Mouse (Mus musculus) C2C12 (cell line): ENCODE results near the gene Bhlhe40.

Experiments used
- CEBPB ChIP-seq: IDR thresholded peaks from one replicate; pipeline ENCODE4 v1.6.1; 2011; ENCODE audit warnings: low read depth, mild to moderate bottlenecking, control low read depth, moderate library complexity
- CTCF ChIP-seq: IDR thresholded peaks from one replicate; pipeline ENCODE4 v1.5.1; 2011; ENCODE audit not compliant: control insufficient read depth, insufficient read depth, insufficient read length
- FOSL1 ChIP-seq: IDR thresholded peaks from one replicate; pipeline ENCODE4 v1.8.0; 2011; ENCODE audit warnings: mild to moderate bottlenecking, low read length; ENCODE audit not compliant: poor library complexity, insufficient read depth, severe bottlenecking
- MAX ChIP-seq: IDR thresholded peaks from one replicate; pipeline ENCODE4 v1.6.1; 2011; ENCODE audit warnings: mild to moderate bottlenecking, control low read depth
- MYOD1 ChIP-seq: IDR thresholded peaks from one replicate; pipeline ENCODE4 v1.6.1; 2011; ENCODE audit warnings: low read depth; ENCODE audit not compliant: control insufficient read depth, insufficient read length
- USF1 ChIP-seq: IDR thresholded peaks from one replicate; pipeline ENCODE4 v1.6.1; 2011; ENCODE audit warnings: low read depth, mild to moderate bottlenecking, control low read depth, moderate library complexity

DNA sequence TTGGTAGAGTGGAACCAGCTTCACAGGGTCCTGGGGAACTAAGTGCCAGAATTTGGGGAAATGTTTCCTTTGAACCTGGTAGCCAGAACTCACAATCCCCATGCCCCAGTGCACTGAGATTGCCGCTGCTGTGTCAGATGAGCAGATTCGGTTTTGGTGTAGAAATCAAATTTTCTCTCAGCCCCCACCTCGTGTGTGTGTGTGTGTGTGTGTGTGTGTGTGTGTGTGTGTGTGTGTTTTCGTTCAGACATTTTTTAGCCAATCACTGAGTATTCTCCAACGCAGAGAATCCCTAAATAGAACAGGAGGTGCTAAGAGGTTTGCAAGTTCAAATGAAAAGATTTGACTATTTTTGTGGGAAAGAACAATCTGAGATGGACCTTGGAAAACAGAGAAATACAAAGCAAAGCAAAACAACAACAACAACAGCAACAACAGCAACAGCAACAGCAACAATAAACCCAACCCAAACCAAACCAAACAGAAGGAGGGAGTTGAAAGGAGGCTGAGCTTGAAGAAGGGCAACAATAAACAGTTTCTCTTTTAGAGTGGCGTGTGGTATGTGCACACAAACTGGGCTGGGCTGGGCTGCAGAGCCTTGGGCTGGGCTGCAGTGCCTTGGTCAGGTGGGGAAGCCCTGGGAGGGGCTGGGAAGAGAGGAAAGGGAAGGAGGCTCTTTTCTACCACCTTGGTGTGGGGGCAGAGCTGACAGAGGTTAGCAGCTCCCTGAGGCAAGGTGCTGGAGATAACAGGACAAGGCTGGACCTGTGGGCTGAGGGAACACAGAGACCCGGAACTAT, 52.9 kb downstream of the Bhlhe40 start:
- no peak for TF ChIP-seq CTCF
- TF ChIP-seq USF1: no peak
- no peak for TF ChIP-seq CEBPB
- TF ChIP-seq MAX: no peak
- TF ChIP-seq MYOD1: no peak
- no peak for TF ChIP-seq FOSL1
